Mouse (Mus musculus) midbrain, postnatal 0 days (tissue): ENCODE results near the gene Smim17. TPM values are rescaled to one million over a fixed set of nuclear protein-coding genes. Genes with fewer than 3 reads are reported as not detected.
"Not testable (repeated sequence)": the region's sequence is repeated elsewhere in the genome, so short reads cannot be mapped to it uniquely, and the experiment has no call there.

Experiments
- ATAC-seq: fragments of 200-750 bp; cut with Nextera tagmentation; 2 replicates; pipeline ENCODE4 v1.8.0; 2017; ENCODE audit warnings: moderate number of reproducible peaks, mild to moderate bottlenecking, moderate TSS enrichment, moderate library complexity; ENCODE audit not compliant: low FRiP score
- DNase-seq: peaks from one replicate; pipeline ENCODE4 v3.0.0-alpha.2; 2015; ENCODE audit warnings: low spot score
- H3K27ac ChIP-seq: fragments of 300-500 bp; sonication (generic); 2 replicates; pipeline ENCODE4 v1.5.1; 2014; ENCODE audit warnings: low read depth, mild to moderate bottlenecking, low read length, mixed read lengths
- H3K27me3 ChIP-seq: fragments of 300-500 bp; sonication (generic); 2 replicates; pipeline ENCODE4 v1.6.1; 2014; ENCODE audit warnings: low read length, control low read depth, mixed read lengths; ENCODE audit not compliant: insufficient read depth
- H3K36me3 ChIP-seq: fragments of 300-500 bp; sonication (generic); 2 replicates; pipeline ENCODE4 v1.6.1; 2014; ENCODE audit warnings: low read length, control low read depth, mixed read lengths; ENCODE audit not compliant: insufficient read depth
- H3K4me1 ChIP-seq: fragments of 300-500 bp; sonication (generic); 2 replicates; pipeline ENCODE4 v1.6.1; 2014; ENCODE audit warnings: mild to moderate bottlenecking, control low read depth, antibody characterized with exemption, low read length, mixed read lengths; ENCODE audit not compliant: insufficient read depth
- H3K4me2 ChIP-seq: fragments of 300-500 bp; sonication (generic); 2 replicates; pipeline ENCODE4 v1.6.1; 2014; ENCODE audit warnings: low read depth, mild to moderate bottlenecking, low read length, mixed read lengths; ENCODE audit not compliant: poor library complexity, severe bottlenecking
- H3K4me3 ChIP-seq: fragments of 300-500 bp; sonication (generic); 2 replicates; pipeline ENCODE4 v1.5.1; 2014; ENCODE audit warnings: low read depth, mild to moderate bottlenecking, low read length, moderate library complexity
- H3K9ac ChIP-seq: fragments of 300-500 bp; sonication (generic); replicated peaks from 2 replicates; pipeline ENCODE4 v1.6.1; 2014; ENCODE audit warnings: mild to moderate bottlenecking, low read length, moderate library complexity, mixed read lengths; ENCODE audit not compliant: poor library complexity, severe bottlenecking
- H3K9me3 ChIP-seq: fragments of 300-500 bp; sonication (generic); 2 replicates; pipeline ENCODE4 v1.6.1; 2016; ENCODE audit warnings: low read length, control low read depth
- CTCF ChIP-seq: IDR thresholded peaks from 2 replicates; pipeline ENCODE4 v1.5.1; 2016; ENCODE audit warnings: antibody characterized with exemption, mild to moderate bottlenecking
- WGBS: fragments of 180-500 bp; shearing (Covaris S2); extraction: QIAGEN DNeasy Blood & Tissue Kit; methylation state at CpG from one replicate; pipeline ENCODE4 v1.1.7; 2014; 5-methylcytosine and 5-hydroxymethylcytosine counted together
- polyA plus RNA-seq: library from polyadenylated mRNA; unstranded; fragments of >200 nt; fragmentation: Nextera tagmentation; extraction: Ambion mirVana; gene quantifications from 2 replicates; pipeline ENCODE4 v1.2.1, GENCODE M21; 2015
- total RNA-seq: library from RNA; depleted of rRNA; stranded (reverse); fragments of >200 nt; gene quantifications from 2 replicates; pipeline ENCODE4 v1.2.3, GENCODE M21; 2014; rRNA removed

Smim17 gene
- total and polyA plus RNA-seq, 2 experiments from 2014 or later, result 6.3 to 21.8 TPM

DNA sequence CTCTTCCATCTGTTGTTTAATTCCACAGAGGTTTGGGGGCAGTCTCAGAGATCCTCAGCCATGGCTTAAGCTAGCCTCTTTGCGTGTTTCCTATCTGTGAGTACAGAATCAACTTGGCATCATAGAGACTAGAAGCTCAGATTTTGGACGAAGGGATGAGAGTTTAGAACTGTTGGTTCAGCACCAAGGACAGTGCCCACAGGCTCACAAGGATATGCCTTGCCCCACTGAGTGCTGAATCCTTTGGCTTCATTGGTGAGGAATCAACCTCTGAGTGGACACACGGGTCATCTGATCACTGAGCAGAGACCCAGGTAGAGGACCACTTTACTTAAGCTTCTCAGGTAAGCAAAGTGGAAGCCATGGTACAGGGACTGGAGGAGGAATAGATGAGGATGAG, 57.9 kb downstream of the Smim17 start:
- no peak overlapping the region for H3K4me2 ChIP-seq
- WGBS, result 51% methylated on average over 3 of the region's 3 CpGs

DNA sequence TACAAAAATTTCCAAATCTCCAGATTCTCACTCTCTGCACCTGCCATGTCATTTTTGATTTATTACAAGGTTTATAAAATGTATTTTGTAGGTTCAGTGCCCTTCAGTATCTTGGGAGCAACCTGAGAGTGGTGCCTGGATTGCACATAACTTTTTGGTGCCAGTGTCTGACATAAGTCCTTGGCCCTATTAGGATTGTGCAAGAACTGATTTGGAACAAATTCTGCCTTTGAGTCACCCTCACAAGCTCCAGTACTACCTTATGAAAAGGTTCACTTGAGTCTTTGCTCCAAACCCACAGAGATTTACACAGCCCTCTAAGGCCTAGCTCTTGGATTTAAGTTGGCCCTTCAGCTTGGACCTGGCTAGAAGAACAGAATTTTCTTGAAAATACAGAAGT, 68.4 kb downstream of the Smim17 start, which contains the start of gene Olfr1346:
Gene Olfr1346, plus strand, starts transcription at position 151 of the 400 bp plus-strand sequence.
- H3K4me1 ChIP-seq, result no peaks in the 10 kb centered on the region
- no peak within 1 kb of the TSS for H3K4me2 ChIP-seq
- H3K9me3 ChIP-seq, result no peaks in the 10 kb centered on the region
- no peak within 1 kb of the TSS for H3K4me3 ChIP-seq
- no peaks in the 10 kb centered on the region for H3K27me3 ChIP-seq
- H3K36me3 ChIP-seq, result no peaks in the 10 kb centered on the region
- no peak within 1 kb of the TSS for H3K9ac ChIP-seq
- H3K27ac ChIP-seq, result no peak within 1 kb of the TSS
- DNase-seq, result no peak
- no peak for TF ChIP-seq CTCF
- no peak for ATAC-seq

More for the DNA sequence above, 57.9 kb downstream of the Smim17 start:
- H3K27ac ChIP-seq, result no peak overlapping the region
- no peaks in the 10 kb centered on the region for H3K27me3 ChIP-seq
- H3K4me3 ChIP-seq, result no peak overlapping the region
- no peak overlapping the region for H3K9ac ChIP-seq
- DNase-seq, result no peak
- TF ChIP-seq CTCF, result no peak
- H3K9me3 ChIP-seq, result no peaks in the 10 kb centered on the region
- no peaks in the 10 kb centered on the region for H3K36me3 ChIP-seq
- H3K4me1 ChIP-seq, result no peaks in the 10 kb centered on the region
- no peak for ATAC-seq

DNA sequence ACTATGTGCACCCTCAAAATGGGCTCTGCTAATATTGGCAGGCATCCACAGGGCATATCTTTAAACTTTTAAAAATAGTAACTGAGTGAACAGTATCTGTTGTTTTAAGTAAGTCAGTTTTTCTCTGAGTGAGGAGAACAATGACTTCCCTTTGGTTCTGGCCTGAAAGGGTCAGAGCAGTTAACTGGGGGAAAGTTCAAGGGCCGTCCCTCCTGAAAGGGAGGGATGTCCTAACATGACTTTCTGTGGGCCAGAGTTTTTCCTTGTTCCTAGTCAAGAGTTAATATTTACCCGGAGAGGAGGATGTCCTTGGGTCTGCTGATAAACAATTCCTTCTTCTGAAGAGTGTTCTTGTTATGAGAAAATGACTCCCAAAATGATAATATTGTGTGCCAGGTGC, 79.1 kb downstream of the Smim17 start:
- H3K9me3 ChIP-seq, H3K27ac ChIP-seq, H3K36me3 ChIP-seq, H3K27me3 ChIP-seq, H3K4me3 ChIP-seq, H3K4me2 ChIP-seq, ATAC-seq, H3K9ac ChIP-seq, DNase-seq, H3K4me1 ChIP-seq: not testable (repeated sequence)
- 82% methylated on average over 2 of the region's 2 CpGs for WGBS

Other genes with a start within 250 kb of the Smim17 start
- gene Zfp787, start 242.7 kb upstream of the Smim17 start, total RNA-seq, result 65.8 and 66.7 TPM in 2 replicates
- 53.8 and 61.5 TPM in 2 replicates for gene Zfp787, start 242.7 kb upstream of the Smim17 start, polyA plus RNA-seq
- gene Zfp444, start 226.5 kb upstream of the Smim17 start, total RNA-seq, result 86.4 and 92.4 TPM in 2 replicates
- 78.6 and 85.2 TPM in 2 replicates for gene Zfp444, start 226.5 kb upstream of the Smim17 start, polyA plus RNA-seq
- not detected in 2 replicates for gene Galp, start 201.6 kb upstream of the Smim17 start, total RNA-seq
- not detected in 2 replicates for gene Galp, start 201.6 kb upstream of the Smim17 start, polyA plus RNA-seq
- gene Zscan5b, start 176.4 kb upstream of the Smim17 start, total RNA-seq, result not detected in 2 replicates
- not detected in 2 replicates for gene Zscan5b, start 176.4 kb upstream of the Smim17 start, polyA plus RNA-seq
- not detected in 2 replicates for gene Epp13, start 146.0 kb upstream of the Smim17 start, total RNA-seq
- gene Epp13, start 146.0 kb upstream of the Smim17 start, polyA plus RNA-seq, result 0.39 TPM in 1 of 2 replicates, not detected in the other
- gene Zfp667, start 112.1 kb upstream of the Smim17 start, total RNA-seq, result 5.2 and 7.1 TPM in 2 replicates
- gene Zfp667, start 112.1 kb upstream of the Smim17 start, polyA plus RNA-seq, result 11.0 and 12.4 TPM in 2 replicates
- 6.7 and 9.9 TPM in 2 replicates for gene Zfp583, start 67.4 kb upstream of the Smim17 start, total RNA-seq
- gene Zfp583, start 67.4 kb upstream of the Smim17 start, polyA plus RNA-seq, result 15.2 and 16.5 TPM in 2 replicates
- gene Gm3854, start 55.0 kb upstream of the Smim17 start, total RNA-seq, result 3.4 and 5.0 TPM in 2 replicates
- 4.5 and 5.6 TPM in 2 replicates for gene Gm3854, start 55.0 kb upstream of the Smim17 start, polyA plus RNA-seq
- gene Zfp78, start 35.4 kb upstream of the Smim17 start, total RNA-seq, result 2.6 and 4.7 TPM in 2 replicates
- gene Zfp78, start 35.4 kb upstream of the Smim17 start, polyA plus RNA-seq, result 3.3 and 4.3 TPM in 2 replicates
- gene Zfp28, start 15.4 kb upstream of the Smim17 start, total RNA-seq, result 14.8 and 16.5 TPM in 2 replicates
- gene Zfp28, start 15.4 kb upstream of the Smim17 start, polyA plus RNA-seq, result 16.4 and 19.5 TPM in 2 replicates
- gene Gm20715, start 11.6 kb downstream of the Smim17 start, total RNA-seq, result 0.47 and 0.77 TPM in 2 replicates
- gene Gm20715, start 11.6 kb downstream of the Smim17 start, polyA plus RNA-seq, result not detected in 2 replicates
- 0.47 and 5.2 TPM in 2 replicates for gene Olfr1344, start 40.0 kb downstream of the Smim17 start, total RNA-seq
- 0.28 and 0.36 TPM in 2 replicates for gene Olfr1344, start 40.0 kb downstream of the Smim17 start, polyA plus RNA-seq
- not detected in 2 replicates for gene Olfr1336, start 57.5 kb downstream of the Smim17 start, total RNA-seq
- not detected in 2 replicates for gene Olfr1336, start 57.5 kb downstream of the Smim17 start, polyA plus RNA-seq
- not detected in 2 replicates for gene Olfr1346, start 68.4 kb downstream of the Smim17 start, total RNA-seq
- not detected in 2 replicates for gene Olfr1346, start 68.4 kb downstream of the Smim17 start, polyA plus RNA-seq
- not detected in 2 replicates for gene Olfr5, start 88.2 kb downstream of the Smim17 start, total RNA-seq
- not detected in 2 replicates for gene Olfr5, start 88.2 kb downstream of the Smim17 start, polyA plus RNA-seq
- not detected in 2 replicates for gene Olfr1347, start 101.0 kb downstream of the Smim17 start, total RNA-seq
- gene Olfr1347, start 101.0 kb downstream of the Smim17 start, polyA plus RNA-seq, result not detected in 2 replicates
- not detected in 2 replicates for gene Olfr1348, start 110.0 kb downstream of the Smim17 start, total RNA-seq
- gene Olfr1348, start 110.0 kb downstream of the Smim17 start, polyA plus RNA-seq, result not detected in 2 replicates
- not detected in 2 replicates for gene Olfr1349, start 124.2 kb downstream of the Smim17 start, total RNA-seq
- gene Olfr1349, start 124.2 kb downstream of the Smim17 start, polyA plus RNA-seq, result not detected in 2 replicates
- gene Olfr1350, start 166.1 kb downstream of the Smim17 start, total RNA-seq, result not detected in 2 replicates
- gene Olfr1350, start 166.1 kb downstream of the Smim17 start, polyA plus RNA-seq, result not detected in 2 replicates